Mouse (Mus musculus): ENCODE measurements around the gene Slc25a21.
A peak's percentile ranks its signal among the peaks of the same experiment; 100 is the strongest.
"Not testable (repeated sequence)": the region's sequence is repeated elsewhere in the genome, so short reads cannot be mapped to it uniquely, and the experiment has no call there.

Gene Slc25a21

GRCm38 (mm10) chr12:57197363-57198026 lies at the start of gene Slc25a21:
TSS of gene Slc25a21 (minus strand) at chr12:57197472.
- DNase-seq: peak; percentile 74

GRCm38 (mm10) chr12:57243671-57244495 lies 46.6 kb upstream of the Slc25a21 start:
- DNase-seq: no peak

- DNase-seq: no peak
Measured at GRCm38 (mm10) chr12:57233386-57233785, 36.1 kb upstream of the Slc25a21 start.

- DNase-seq: peak; percentile 68
Measured at GRCm38 (mm10) chr12:57231085-57231875, 34.0 kb upstream of the Slc25a21 start.

GRCm38 (mm10) chr12:57230192-57230706 lies 33.0 kb upstream of the Slc25a21 start, which contains the start of the genes Prps1l3 and Mipol1:
TSS of gene Prps1l3 (plus strand) at chr12:57230412.
TSS of gene Mipol1 (plus strand) at chr12:57230427.
- peak; percentile 98 for DNase-seq

- DNase-seq: peak; percentile 35
Measured at GRCm38 (mm10) chr12:57229703-57230102, 32.4 kb upstream of the Slc25a21 start.

GRCm38 (mm10) chr12:57227776-57228175 lies 30.5 kb upstream of the Slc25a21 start:
- DNase-seq: no peak

- DNase-seq: no peak
Measured at GRCm38 (mm10) chr12:57226411-57226810, 29.1 kb upstream of the Slc25a21 start.

- not testable (repeated sequence) for DNase-seq
Measured at GRCm38 (mm10) chr12:57212463-57212862, 15.2 kb upstream of the Slc25a21 start.

- DNase-seq: peak; percentile 58
Measured at GRCm38 (mm10) chr12:57211353-57212311, 14.4 kb upstream of the Slc25a21 start.

- DNase-seq: no peak
Measured at GRCm38 (mm10) chr12:57204276-57204851, 7.1 kb upstream of the Slc25a21 start.

- DNase-seq: no peak
Measured at GRCm38 (mm10) chr12:57201901-57202300, 4.6 kb upstream of the Slc25a21 start.

- DNase-seq: no peak
Measured at GRCm38 (mm10) chr12:57199427-57199826, 2.2 kb upstream of the Slc25a21 start.

GRCm38 (mm10) chr12:57198269-57198668 lies 997 bp upstream of the Slc25a21 start:
- DNase-seq: no peak

GRCm38 (mm10) chr12:57196608-57197362 lies 487 bp downstream of the Slc25a21 start:
- peak; percentile 84 for DNase-seq

GRCm38 (mm10) chr12:57196286-57196607 lies 1.0 kb downstream of the Slc25a21 start:
- no peak for DNase-seq

GRCm38 (mm10) chr12:57194609-57195008 lies 2.7 kb downstream of the Slc25a21 start:
- DNase-seq: peak; percentile 72

GRCm38 (mm10) chr12:57187032-57187431 lies 10.2 kb downstream of the Slc25a21 start:
- DNase-seq: no peak

GRCm38 (mm10) chr12:57186126-57186525 lies 11.1 kb downstream of the Slc25a21 start:
- DNase-seq: no peak

GRCm38 (mm10) chr12:57185475-57185874 lies 11.8 kb downstream of the Slc25a21 start:
- no peak for DNase-seq
